In genomic region chr9:21164072-21164471, GRCm38 (mm10) we compare ENCODE assay signal across 8 mouse cellular contexts. TPM values are rescaled to one million over a fixed set of nuclear protein-coding genes. Genes with fewer than 3 reads are reported as not detected.
A peak's percentile ranks its signal among the peaks of the same experiment; 100 is the strongest.
DNase-seq lines count a peak whose midpoint lies in the region; ATAC-seq and TF ChIP-seq lines count a peak whose summit lies in the region.

No protein-coding gene starts in this region.

- H3K27ac ChIP-seq in neural tube, embryonic 15.5 days (replicated peaks), result no peak overlapping the region
- no peak overlapping the region for H3K27ac ChIP-seq in cerebellum, adult 2 months (ENCODE audit: insufficient read depth, low read length)

- peaks cover 63% of the 10 kb centered on the region for H3K27me3 ChIP-seq in neural tube, embryonic 15.5 days (replicated peaks)
- H3K27me3 ChIP-seq in cerebellum, adult 2 months (ENCODE audit: control insufficient read depth, insufficient read depth, low read length), result no peaks in the 10 kb centered on the region; the same call in 1 of the 2 replicates

- WGBS in neural tube, embryonic 15.5 days, result 3% methylated on average over 26 of the region's 26 CpGs
- WGBS in cerebellum, adult 2 months, result 2% methylated on average over 26 of the region's 26 CpGs

- H3K9me3 ChIP-seq in neural tube, embryonic 15.5 days (replicated peaks), result no peaks in the 10 kb centered on the region

- no peak overlapping the region for H3K9ac ChIP-seq in neural tube, embryonic 15.5 days (replicated peaks)

- peak; percentile 63 for DNase-seq in left cerebral cortex, adult 11 months (ENCODE audit: low spot score)
- no peak for DNase-seq in left cerebral cortex, postnatal 4 days
- DNase-seq in adrenal gland, postnatal 36 days, result peak; percentile 68
- DNase-seq in frontal cortex, adult 2 months (ENCODE audit: extremely low spot score in 1 of 2, low spot score in 1 of 2), result peak; percentile 51 to 86
- peak; percentile 81 to 88 for DNase-seq in left cerebral cortex, adult 18-20 months (ENCODE audit: low spot score in 2 of 2)
- DNase-seq in urinary bladder, adult 18-20 months (ENCODE audit: low spot score in 2 of 2), result no peak
- DNase-seq in cerebellum, adult 2 months, result no peak

- intact Hi-C loops in left cerebral cortex, postnatal 4 days (cut with DNase I), result no loop called here

- H3K36me3 ChIP-seq in neural tube, embryonic 15.5 days, result no peaks in the 10 kb centered on the region

- peaks cover 57% of the 10 kb centered on the region for H3K4me1 ChIP-seq in neural tube, embryonic 15.5 days
- peaks cover 10% of the 10 kb centered on the region; the same call in 1 of the 2 replicates for H3K4me1 ChIP-seq in cerebellum, adult 2 months (ENCODE audit: control insufficient read depth, insufficient read depth, low read length)

- H3K4me2 ChIP-seq in neural tube, embryonic 15.5 days, result peak overlapping the region; percentile 81

- ATAC-seq in neural tube, embryonic 15.5 days (ENCODE audit: low FRiP score), result no peak

- no peak for TF ChIP-seq CTCF in cerebellum, adult 2 months (IDR thresholded peaks at IDR 0.05; ENCODE audit: borderline replicate concordance, insufficient read depth, low read depth, low read length)

- TF ChIP-seq POLR2A in cerebellum, adult 2 months (IDR thresholded peaks at IDR 0.05; ENCODE audit: borderline replicate concordance, insufficient read depth, low read length), result no peak

- peak overlapping the region; percentile 42 for H3K4me3 ChIP-seq in neural tube, embryonic 15.5 days (replicated peaks)
- H3K4me3 ChIP-seq in cerebellum, adult 2 months (replicated peaks; ENCODE audit: insufficient read depth, low read depth, low read length), result no peak overlapping the region

RNA-seq across cellular contexts. Expression of gene Pde4a, which starts 1.4 kb away (rescaled TPM):
- 10 to 100 TPM; 44.4 to 47.3 TPM for total RNA-seq in left cerebral cortex, postnatal 4 days (2021)
- 10 to 100 TPM in 1 of 2 experiments, 1 to 10 TPM in 1; 8.6 to 10.6 TPM for total RNA-seq in adrenal gland, postnatal 36 days (2021)
- polyA plus RNA-seq in frontal cortex, adult 2 months (2012; rRNA removed), result 95.2 and 96.2 TPM in 2 replicates
- 10 to 100 TPM; 84.8 to 98.3 TPM for total RNA-seq in left cerebral cortex, adult 18-20 months (2021)
- 37.4 and 42.1 TPM in 2 replicates for polyA plus RNA-seq in neural tube, embryonic 15.5 days (2015; fragmentation: Nextera tagmentation; extraction: Ambion mirVana)
- 51.2 and 57.4 TPM in 2 replicates for polyA plus RNA-seq in cerebellum, adult 2 months (2012; rRNA removed)

RNA-seq across cellular contexts. Expression of gene Cdc37, which starts 14.3 kb away (rescaled TPM):
- 100 to 1,000 TPM; 125 TPM for total RNA-seq in left cerebral cortex, postnatal 4 days (2021)
- total RNA-seq in adrenal gland, postnatal 36 days (2021), result 100 to 1,000 TPM; 180 to 201 TPM
- polyA plus RNA-seq in frontal cortex, adult 2 months (2012; rRNA removed), result 175 and 217 TPM in 2 replicates
- total RNA-seq in left cerebral cortex, adult 18-20 months (2021), result 100 to 1,000 TPM; 153 to 154 TPM
- 199 and 230 TPM in 2 replicates for polyA plus RNA-seq in neural tube, embryonic 15.5 days (2015; fragmentation: Nextera tagmentation; extraction: Ambion mirVana)
- 189 and 202 TPM in 2 replicates for polyA plus RNA-seq in cerebellum, adult 2 months (2012; rRNA removed)

RNA-seq across cellular contexts. Expression of gene Tyk2, which starts 33.0 kb away (rescaled TPM):
- total RNA-seq in left cerebral cortex, postnatal 4 days (2021), result 10 to 100 TPM; 16.1 to 16.7 TPM
- 10 to 100 TPM; 14.6 to 15.2 TPM for total RNA-seq in adrenal gland, postnatal 36 days (2021)
- polyA plus RNA-seq in frontal cortex, adult 2 months (2012; rRNA removed), result 16.5 and 19.1 TPM in 2 replicates
- 10 to 100 TPM; 12.6 to 12.7 TPM for total RNA-seq in left cerebral cortex, adult 18-20 months (2021)
- 9.9 and 12.4 TPM in 2 replicates for polyA plus RNA-seq in neural tube, embryonic 15.5 days (2015; fragmentation: Nextera tagmentation; extraction: Ambion mirVana)
- 17.2 and 17.9 TPM in 2 replicates for polyA plus RNA-seq in cerebellum, adult 2 months (2012; rRNA removed)

Comparison
In these comparisons a context has a peak if more than half of its experiments do, and no peak if none do; other contexts are left out.
1. DNase-seq: peak in left cerebral cortex, adult 11 months (single experiment), adrenal gland, postnatal 36 days (2 of 2), frontal cortex, adult 2 months (2 of 2) and left cerebral cortex, adult 18-20 months (2 of 2); none in left cerebral cortex, postnatal 4 days (single experiment), urinary bladder, adult 18-20 months (0 of 2) and cerebellum, adult 2 months (0 of 2).